Mouse (Mus musculus): Measurements from ENCODE around the gene Riiad1. TPM values are rescaled to one million over a fixed set of nuclear protein-coding genes. Genes with fewer than 3 reads are reported as not detected.

Gene Riiad1
- polyA plus RNA-seq (2015; fragmentation: Nextera tagmentation; extraction: Ambion mirVana), result 6.2 and 6.6 TPM in 2 replicates

GRCm38 (mm10) chr3:94480291-94480884 is at the start of gene Riiad1:
Riiad1 (minus strand) TSS chr3:94480341.
- no peak for DNase-seq (ENCODE audit: low spot score)

DNA sequence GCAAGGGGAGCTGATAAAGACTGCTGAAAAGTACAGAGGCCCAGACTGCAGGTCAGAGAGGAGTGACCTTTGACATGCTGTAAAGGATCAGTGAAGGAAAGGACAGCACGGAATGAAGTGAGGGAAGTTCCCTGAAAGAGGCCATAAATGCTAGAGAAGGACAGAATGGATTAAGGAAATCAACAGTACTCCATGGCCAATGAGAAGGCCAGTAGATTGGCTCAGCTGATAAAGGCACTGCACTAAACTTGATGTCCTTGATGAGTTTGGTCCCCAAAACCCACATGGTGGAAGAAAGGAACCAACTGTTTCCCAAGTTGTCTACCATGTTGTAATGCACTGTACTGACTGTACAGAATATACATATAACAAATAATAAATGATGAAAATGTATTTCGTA is 46.6 kb upstream of the Riiad1 start:
- no peak for DNase-seq (ENCODE audit: low spot score)

DNA sequence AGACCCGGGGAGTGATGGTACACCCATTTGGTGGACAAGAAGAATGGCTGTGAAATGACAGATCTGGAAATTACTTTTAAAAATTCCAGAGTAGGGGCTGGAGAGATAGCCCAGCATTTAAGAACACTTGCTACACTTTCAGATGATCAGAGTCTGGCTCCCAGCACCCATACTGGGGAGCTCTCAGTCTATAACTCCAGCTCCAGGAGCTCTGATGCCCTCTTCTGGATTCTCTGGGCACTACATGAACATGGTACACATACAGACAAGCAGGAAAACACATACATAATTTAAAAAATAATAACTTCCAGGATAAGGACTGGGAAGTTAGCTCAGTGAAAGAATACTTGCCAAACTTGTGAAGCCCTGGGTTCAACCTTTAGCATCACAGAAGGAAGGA is 26.5 kb upstream of the Riiad1 start:
- peak; percentile 7 for DNase-seq (ENCODE audit: low spot score)

DNA sequence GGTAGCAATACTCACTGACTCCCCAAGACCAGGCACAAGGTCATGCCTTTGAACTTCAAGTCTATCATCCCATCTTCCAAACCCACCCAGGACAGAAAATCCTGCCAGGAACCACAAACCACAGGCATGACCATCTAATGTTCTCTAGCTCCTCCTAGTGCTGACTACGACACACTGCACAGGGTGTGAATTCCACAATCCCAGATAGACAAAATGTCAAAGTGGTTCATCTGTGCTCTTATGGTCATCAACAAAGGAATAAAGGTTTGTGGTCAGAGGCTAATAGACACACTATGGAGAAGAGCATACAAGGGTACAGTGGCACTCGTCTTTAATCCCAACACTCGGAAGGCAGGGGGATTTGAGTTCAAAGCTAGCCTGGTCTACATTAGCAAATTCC is 22.1 kb upstream of the Riiad1 start:
- DNase-seq (ENCODE audit: low spot score), result peak; percentile 14

DNA sequence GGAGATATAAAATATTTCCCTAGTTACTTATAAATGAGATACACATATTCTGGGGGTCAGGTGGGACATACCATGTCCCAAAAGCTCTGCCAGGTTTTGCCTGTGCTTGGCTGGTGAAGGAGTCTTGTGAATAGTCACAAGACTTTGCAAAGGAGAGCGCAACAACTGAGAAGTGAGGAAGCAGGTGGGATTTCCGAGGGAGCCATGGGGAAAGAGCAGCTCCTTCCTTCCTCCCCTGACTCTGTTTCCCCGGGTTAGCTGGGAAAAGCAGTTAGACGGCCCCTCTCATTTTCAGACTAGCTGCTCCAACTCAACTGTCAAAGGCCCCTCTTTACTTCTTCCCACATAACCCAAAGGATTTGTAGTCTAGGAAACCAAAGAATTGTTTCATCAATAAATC is 17.0 kb upstream of the Riiad1 start:
- no peak for DNase-seq (ENCODE audit: low spot score)

GRCm38 (mm10) chr3:94487581-94487980 is 7.4 kb upstream of the Riiad1 start:
- DNase-seq (ENCODE audit: low spot score), result no peak

DNA sequence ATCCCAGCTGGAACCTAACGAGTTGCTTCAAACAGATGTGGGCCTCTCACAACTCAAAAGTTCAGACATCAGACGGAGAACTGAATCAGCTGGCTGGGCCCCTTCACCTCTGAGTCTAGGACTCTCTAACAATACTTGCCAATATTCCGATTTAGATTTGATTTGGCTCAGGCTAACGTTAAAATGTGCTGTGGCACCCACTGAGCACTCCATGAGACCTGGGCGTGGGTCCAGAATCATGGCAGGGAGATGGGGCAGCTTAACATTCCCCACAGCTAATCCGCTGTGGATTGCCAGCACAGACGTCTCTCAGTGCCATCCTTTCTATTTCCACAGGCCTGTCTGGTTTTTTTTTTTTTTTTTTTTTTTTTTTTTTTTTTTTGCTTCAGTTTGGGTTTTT is 5.8 kb upstream of the Riiad1 start:
- no peak for DNase-seq (ENCODE audit: low spot score)

DNA sequence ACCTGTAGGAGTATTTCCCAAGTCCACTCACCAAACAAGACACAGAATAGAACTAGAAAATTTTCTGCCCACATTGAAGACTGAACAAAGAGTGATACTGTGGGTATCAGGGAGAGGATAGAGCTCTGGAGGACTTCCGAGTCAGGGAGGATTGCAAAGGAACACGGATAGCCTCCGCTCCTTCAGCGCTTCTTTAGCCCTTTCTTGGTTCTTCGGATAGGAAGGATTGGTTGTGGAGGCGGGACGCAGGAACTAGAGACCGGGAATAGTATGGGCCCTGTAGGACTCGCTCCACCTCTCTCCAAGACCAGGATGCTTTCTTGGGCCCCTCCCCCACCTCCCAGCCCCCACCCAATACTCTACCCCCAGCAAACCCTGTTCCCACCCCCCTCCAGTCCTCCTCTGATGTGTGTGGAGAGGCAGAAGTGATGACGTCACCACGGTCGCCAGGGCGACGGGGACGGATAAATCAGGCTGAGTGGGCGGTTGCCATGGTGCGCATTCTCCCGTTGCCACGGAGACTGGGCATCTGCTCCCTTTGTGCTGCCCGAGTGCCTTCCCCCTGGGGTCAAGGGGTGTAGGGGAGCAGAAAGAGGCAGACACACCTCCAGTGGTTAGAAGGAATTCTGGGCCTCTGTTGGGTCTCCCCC is 3.8 kb upstream of the Riiad1 start:
- DNase-seq (ENCODE audit: low spot score), result no peak

GRCm38 (mm10) chr3:94482764-94483385 is 2.7 kb upstream of the Riiad1 start:
- no peak for DNase-seq (ENCODE audit: low spot score)

- DNase-seq (ENCODE audit: low spot score), result no peak
Measured at GRCm38 (mm10) chr3:94481429-94481828, 1.3 kb upstream of the Riiad1 start.

- DNase-seq (ENCODE audit: low spot score), result no peak
Measured at GRCm38 (mm10) chr3:94479564-94479963, 577 bp downstream of the Riiad1 start.

DNA sequence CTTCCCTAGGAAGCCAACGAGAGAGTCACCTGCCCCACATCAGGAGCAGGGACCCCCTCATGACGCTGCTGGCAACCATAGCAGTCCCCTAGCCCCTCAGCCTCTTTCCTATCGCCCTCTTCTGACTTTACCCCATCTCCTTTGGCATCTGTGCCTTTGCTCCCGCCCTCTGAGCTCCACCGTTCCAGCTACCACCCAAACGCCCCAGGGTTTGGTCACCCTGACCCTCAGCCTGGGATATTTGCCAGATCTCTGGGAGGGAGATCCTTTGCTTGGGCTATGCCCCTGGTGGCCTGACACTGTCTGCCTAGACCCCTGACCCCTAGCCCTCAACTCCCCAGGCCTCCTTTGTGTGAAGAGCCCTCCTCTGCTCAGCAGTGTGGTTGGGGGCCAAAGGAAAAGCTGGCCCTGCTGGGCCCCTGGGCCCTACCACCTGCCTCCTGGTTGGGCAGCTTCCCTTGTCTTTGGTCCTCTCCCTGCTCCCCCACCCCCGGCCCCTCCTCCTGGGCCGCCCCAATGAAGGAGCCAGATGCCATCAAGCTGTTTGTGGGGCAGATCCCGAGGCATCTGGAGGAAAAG is 1.5 kb downstream of the Riiad1 start:
- no peak for DNase-seq (ENCODE audit: low spot score)

DNA sequence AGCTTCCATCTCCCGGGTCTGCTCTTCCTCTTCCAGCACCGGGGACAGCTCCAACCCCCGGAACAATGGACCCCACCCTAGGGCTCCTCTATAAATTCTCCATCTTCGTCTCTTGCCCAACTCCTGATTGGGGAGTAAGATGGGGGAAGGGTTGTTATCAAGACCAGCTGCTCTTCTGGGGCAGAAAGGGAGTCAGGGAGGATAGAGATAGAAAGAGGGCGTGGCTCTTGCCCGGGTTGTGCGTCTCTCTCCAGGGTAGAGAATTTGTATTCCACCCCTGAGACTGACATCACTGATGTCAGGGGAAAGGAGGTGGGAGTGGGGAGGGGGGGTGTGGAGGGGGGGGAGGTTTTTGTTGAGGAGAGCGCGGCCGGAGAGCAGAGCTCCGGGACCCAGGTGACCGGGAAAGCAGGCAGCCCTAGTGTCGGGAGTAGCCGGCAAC is 2.1 kb downstream of the Riiad1 start, which contains the start of gene Celf3:
Gene Celf3, plus strand, starts transcription at position 315 of the 442 bp plus-strand sequence.
- no peak for DNase-seq (ENCODE audit: low spot score)

DNA sequence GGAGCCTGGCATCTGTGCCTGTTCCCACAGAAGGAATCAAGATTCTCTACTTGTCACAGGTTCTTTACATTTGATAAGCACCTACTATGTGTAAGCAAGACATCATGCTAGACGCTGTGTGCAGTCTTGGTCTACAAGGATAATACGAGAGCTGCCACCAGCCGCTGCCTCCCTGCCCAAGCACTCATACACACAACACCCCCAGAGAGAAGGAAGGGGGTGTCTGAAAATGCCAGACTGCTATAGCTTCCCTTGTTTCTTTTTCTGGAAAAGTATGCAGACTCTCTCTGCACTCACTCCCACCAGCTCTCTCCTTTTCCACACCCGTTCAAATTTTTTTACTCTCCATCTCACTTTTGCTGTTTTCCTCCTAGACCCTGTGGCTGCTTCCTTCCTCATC is 2.7 kb downstream of the Riiad1 start:
- no peak for DNase-seq (ENCODE audit: low spot score)

- DNase-seq (ENCODE audit: low spot score), result no peak
Measured at GRCm38 (mm10) chr3:94476301-94477035, 3.7 kb downstream of the Riiad1 start.

GRCm38 (mm10) chr3:94473567-94474232 is 6.4 kb downstream of the Riiad1 start:
- no peak for DNase-seq (ENCODE audit: low spot score)

DNA sequence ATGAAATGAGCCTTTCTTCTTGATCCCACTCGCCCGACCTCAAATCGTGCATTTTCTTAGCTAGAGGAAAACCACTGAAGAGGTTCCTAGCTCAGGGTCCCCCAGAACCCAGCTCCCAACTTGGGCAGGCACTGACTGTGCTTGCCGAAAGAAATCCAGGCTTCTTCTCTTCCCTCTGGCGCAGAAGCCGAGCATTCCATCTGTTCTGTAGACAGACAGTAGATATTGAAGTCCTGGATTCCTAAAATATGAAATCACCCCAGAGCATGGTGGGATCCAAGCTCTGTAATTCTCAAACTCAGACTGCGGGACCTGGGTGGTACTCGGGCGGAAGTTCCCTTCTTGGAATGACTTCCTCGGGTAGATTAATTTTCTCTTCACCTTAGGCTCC is 7.0 kb downstream of the Riiad1 start:
- DNase-seq (ENCODE audit: low spot score), result no peak

- no peak for DNase-seq (ENCODE audit: low spot score)
Measured at GRCm38 (mm10) chr3:94472447-94473114, 7.6 kb downstream of the Riiad1 start.

DNA sequence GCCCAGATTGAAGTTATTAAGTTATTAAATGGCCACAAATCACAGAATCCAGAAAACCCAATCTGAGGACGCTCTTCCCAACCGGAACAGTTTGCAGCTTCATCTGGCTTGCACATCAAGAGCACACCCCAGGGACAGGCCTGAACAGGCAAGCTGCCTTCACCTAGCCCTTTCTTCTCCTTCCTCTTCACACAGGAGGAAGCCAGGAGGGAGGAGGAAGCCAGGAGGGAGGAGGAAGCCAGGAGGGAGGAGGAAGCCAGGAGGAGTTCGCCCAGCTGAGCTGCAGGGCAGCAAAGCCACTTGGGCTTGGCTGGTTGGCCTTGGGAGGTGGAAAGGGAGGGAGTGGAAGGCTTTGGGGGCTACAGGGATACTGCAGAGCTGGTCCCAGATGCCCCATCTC is 11.2 kb downstream of the Riiad1 start:
- no peak for DNase-seq (ENCODE audit: low spot score)

GRCm38 (mm10) chr3:94465632-94466430 is 14.3 kb downstream of the Riiad1 start:
- DNase-seq (ENCODE audit: low spot score), result no peak

All from thymus, postnatal 0 days (tissue).